Mouse (Mus musculus) macrophage (primary cell): ENCODE results near the gene Spp2. TPM values are rescaled to one million over a fixed set of nuclear protein-coding genes. Genes with fewer than 3 reads are reported as not detected.

Experiments
- H3K27ac ChIP-seq: fragments of 350-480 bp; formaldehyde crosslinking; 2 replicates; pipeline ENCODE4 v1.9.0; 2021
- H3K36me3 ChIP-seq: fragments of 350-480 bp; formaldehyde crosslinking; 2 replicates; pipeline ENCODE4 v1.9.0; 2021; ENCODE audit errors: inconsistent target
- H3K4me3 ChIP-seq: fragments of 350-480 bp; formaldehyde crosslinking; 2 replicates; pipeline ENCODE4 v1.9.0; 2021; ENCODE audit errors: inconsistent target
- H3K79me2 ChIP-seq: fragments of 350-480 bp; formaldehyde crosslinking; 2 replicates; pipeline ENCODE4 v1.9.0; 2021; ENCODE audit errors: inconsistent target
- WGBS: methylation state at CpG from one replicate; pipeline ENCODE4 v1.1.7; 2026; ENCODE audit warnings: inconsistent platforms; ENCODE audit not compliant: missing documents; 5-methylcytosine and 5-hydroxymethylcytosine counted together
- polyA plus RNA-seq: library from polyadenylated mRNA; stranded (reverse); fragments of 250-400 nt; gene quantifications from 3 replicates; pipeline ENCODE4 v1.2.4, GENCODE M21; 2018; ENCODE audit warnings: inconsistent platforms
- total RNA-seq, 78 experiments: library from RNA; depleted of rRNA; stranded (reverse); fragments of 250-400 nt; gene quantifications; 1 replicate in 9 of 78; 2 replicates in 24 of 78; 3 replicates in 43 of 78; 4 replicates in 2 of 78; pipeline ENCODE4 v1.2.4; 2018; ENCODE audit warnings: inconsistent platforms in 56 of 78

Gene Spp2
- not detected for total RNA-seq (2018; cell fraction: chromatin; rRNA removed)
- total RNA-seq (2018; cell fraction: cytosol; rRNA removed), result not detected
- not detected for total RNA-seq (2018; cell fraction: nucleus; rRNA removed)
- polyA plus RNA-seq, result not detected in 3 replicates

DNA sequence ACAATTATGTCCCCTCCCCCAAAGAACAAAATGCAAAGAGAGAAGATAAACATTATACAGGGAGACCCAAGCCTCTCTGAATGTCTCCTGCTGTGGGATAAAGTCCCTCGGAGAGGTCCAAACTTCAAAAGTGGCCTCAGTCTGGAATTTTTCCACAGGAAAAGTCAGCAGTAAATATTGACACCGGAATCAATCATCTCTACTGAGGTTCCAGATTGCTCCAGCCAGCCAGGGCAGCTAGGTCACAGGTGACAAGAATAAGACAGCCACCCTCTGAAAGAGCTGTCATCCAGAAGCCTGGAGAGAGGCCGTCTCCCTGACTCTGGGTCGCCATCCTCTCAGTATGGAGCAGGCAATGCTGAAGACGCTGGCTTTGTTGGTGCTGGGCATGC, at the start of gene Spp2:
Gene Spp2, plus strand, starts transcription at position 155 of the 392 bp plus-strand sequence.
- H3K27ac ChIP-seq, result no peak within 1 kb of the TSS
- H3K4me3 ChIP-seq, result no peak within 1 kb of the TSS
- WGBS, result 86% methylated on average over 5 of the region's 5 CpGs
- H3K36me3 ChIP-seq, result no peaks in the 10 kb centered on the region
- no peaks in the 10 kb centered on the region for H3K79me2 ChIP-seq

DNA sequence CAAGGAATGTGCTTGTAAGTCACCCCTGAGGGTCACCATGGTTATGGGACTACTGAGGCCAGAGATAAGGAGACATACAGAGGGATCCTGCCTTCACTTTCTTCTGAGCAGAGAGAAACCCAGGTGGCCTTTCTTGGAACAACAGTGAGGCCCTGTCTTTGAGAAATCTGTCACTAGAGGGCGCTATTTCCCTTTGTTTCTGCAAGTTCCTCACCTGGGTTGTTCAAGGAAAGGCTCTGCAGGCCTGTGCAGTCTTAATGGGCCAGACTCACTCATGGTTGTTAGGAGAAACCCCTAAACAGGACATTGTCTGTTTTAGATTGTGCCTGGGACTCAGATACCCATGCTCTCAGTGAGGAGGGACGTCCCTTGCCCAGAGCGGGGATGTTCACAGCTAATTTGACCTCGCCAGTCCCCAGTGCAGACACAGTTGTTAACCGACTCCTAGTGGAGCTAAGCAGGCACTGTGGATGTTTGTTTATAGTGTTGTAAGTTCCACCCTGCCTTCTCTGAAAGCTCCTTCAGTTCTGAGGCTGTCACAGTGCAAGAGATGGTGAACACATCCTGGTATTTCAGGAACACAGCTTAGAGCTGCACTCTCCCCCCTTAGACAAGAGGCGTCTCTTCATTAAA, 49.2 kb upstream of the Spp2 start:
- WGBS, result 77% methylated on average over 6 of the region's 6 CpGs
- Histone ChIP-seq H3K27ac (no peak overlapping the region), H3K4me3 (no peak overlapping the region), H3K36me3 (no peaks in the 10 kb centered on the region), H3K79me2 (no peaks in the 10 kb centered on the region)

DNA sequence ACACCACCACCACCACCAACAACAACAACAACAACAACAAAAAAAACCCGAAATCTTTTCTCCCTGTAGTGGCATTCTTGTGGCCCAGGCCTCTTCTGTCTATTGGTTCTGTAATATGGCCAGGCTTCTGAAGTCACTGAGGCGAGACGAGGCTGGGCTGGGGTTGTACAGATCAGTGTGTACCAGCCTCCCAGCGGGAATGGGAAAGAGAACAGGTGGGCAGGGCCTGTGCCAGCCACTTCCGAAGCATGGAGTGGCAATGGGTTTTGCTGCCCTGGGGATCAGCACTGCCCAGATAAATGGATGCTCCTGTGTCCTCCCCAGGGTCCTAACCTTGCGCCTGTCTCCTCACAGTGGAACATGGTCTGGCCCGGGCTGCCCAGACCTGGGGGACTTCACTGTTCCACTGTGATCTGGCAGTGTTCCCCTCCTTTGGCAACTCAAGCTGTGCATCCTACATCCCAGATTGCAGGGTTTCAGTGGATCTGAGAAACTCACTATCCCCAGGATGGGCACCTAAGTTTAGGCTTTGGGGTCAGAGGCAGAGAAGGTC, 48.6 kb upstream of the Spp2 start:
- no peaks in the 10 kb centered on the region for H3K36me3 ChIP-seq
- 90% methylated on average over 6 of the region's 7 CpGs for WGBS
- H3K79me2 ChIP-seq, result no peaks in the 10 kb centered on the region

DNA sequence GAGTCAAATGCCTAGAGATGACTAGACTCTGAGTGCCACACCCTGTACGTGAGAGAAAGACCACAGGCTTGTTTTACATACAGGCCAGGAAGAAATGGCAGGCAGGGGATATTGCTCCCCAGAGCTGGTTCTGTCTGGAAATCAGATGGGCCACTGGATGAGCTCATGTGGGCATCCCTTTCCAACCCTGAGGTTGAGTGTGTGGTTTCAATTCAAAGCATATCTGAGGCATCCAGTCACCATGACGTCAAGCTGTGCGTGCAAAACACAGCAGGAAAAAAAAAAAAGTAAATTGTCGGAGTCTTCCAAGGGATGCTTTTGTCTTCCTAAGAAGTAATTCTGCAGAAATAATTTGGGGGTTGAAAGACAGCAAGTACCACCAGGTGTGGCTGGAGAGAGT, 45.7 kb upstream of the Spp2 start:
- WGBS, result 96% methylated on average over 4 of the region's 4 CpGs
- Histone ChIP-seq H3K36me3 (no peaks in the 10 kb centered on the region), H3K79me2 (no peaks in the 10 kb centered on the region), H3K4me3 (no peak overlapping the region), H3K27ac (no peak overlapping the region)

More for the DNA sequence above, 48.6 kb upstream of the Spp2 start:
- Histone ChIP-seq H3K27ac (no peak overlapping the region), H3K4me3 (no peak overlapping the region)

DNA sequence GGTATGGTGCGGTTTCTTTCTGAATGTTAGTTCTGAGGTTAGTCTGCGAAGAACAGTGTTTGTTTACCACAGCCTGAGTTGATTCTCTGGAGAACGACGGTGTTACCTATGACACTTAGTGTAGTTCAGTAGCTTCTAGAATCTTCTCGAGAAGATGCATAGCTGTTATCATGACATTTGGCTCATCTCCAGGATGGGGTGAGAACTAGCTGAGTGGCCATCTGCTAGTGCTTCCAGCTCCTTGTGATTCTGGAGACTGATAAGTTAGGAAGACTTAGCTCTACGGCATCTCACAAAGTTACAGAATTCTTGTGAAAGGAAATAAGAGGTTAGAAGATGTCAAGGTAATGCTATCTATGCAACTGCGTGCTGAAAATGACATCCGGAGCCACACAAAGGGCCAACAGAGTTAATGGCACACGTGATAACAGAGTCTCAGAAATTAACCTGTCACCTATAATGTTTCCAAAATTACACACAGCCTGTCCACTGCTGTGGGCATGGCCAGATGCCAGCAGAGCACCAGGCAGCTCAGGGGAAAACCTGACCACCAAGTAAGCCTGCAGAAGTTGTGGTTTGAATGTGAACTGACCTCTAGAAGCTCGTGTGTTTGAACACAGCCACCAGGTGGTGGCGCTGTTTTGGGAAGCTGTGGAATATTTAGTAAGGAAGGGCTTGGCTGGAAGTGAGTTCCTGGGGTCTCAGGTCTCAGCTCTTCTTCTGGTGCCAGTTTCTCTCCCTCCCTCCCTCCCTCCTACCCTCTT, 39.7 kb upstream of the Spp2 start:
- H3K79me2 ChIP-seq, result no peaks in the 10 kb centered on the region
- no peaks in the 10 kb centered on the region for H3K36me3 ChIP-seq
- H3K27ac ChIP-seq, result no peak overlapping the region
- 73% methylated on average over 11 of the region's 11 CpGs for WGBS
- H3K4me3 ChIP-seq, result no peak overlapping the region

DNA sequence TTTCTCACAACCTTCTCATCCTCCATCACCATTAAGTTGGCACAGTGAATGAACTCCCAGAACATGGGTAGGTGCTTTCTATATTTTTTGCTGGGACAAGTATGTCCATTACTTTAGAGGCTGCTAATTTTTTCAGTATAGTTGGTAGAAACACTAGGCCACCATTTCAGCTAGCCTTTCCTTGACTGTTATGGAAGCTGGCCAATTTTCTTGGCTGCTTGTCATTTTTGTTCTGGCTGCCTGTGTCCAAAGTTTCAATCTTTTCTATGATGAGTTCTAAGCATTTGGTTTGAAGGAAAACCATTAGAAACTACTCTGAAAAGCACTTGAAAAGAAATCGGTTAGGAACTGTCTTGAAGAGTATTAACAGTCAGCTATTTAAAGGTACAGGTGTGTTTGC, 28.3 kb upstream of the Spp2 start:
- Histone ChIP-seq H3K79me2 (no peaks in the 10 kb centered on the region), H3K36me3 (no peaks in the 10 kb centered on the region), H3K4me3 (no peak overlapping the region), H3K27ac (no peak overlapping the region)
- 100% methylated on average over 1 of the region's 1 CpGs for WGBS

DNA sequence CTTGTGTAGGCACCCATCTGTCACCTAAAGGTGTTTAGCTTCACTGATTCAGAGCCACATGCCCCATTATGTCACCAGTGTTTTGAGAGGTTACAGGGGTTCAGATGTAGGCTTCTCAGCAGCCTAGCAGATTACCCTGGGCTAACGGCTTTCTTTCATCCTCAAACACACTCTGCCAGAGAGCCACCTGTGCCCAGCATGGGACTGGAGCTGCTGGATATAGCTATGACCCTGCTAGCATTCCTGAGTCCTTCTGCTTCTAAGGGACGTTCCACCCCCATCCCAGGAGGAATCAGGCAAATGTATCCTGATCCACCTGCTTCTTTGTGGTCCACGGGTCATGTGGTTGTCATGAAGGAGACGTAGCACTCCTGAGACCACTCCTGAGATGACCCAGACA, 15.1 kb upstream of the Spp2 start:
- Histone ChIP-seq H3K27ac (no peak overlapping the region), H3K79me2 (no peaks in the 10 kb centered on the region), H3K4me3 (no peak overlapping the region), H3K36me3 (no peaks in the 10 kb centered on the region)
- WGBS, result 85% methylated on average over 4 of the region's 4 CpGs

DNA sequence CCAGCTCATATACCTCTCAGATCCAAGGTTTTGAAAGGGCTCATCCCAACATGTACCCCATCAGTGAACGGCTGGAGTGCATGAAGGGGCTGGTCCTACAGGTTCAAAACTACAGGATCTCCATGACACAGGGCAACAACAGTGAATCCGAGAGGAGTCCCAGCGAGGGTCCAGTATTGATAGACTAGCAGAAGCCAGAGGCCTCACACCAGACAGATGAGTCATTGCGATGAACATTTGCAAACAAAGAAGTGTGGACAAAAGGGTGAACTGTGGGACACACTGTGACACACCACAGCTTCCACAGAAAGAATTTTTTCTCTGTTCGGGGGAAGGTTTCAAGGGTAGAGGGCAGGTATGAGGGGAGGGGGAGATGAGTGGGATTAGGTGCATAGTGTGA, 13.4 kb upstream of the Spp2 start:
- Histone ChIP-seq H3K79me2 (no peaks in the 10 kb centered on the region), H3K27ac (no peak overlapping the region), H3K36me3 (no peaks in the 10 kb centered on the region), H3K4me3 (no peak overlapping the region)
- 93% methylated on average over 5 of the region's 5 CpGs for WGBS

DNA sequence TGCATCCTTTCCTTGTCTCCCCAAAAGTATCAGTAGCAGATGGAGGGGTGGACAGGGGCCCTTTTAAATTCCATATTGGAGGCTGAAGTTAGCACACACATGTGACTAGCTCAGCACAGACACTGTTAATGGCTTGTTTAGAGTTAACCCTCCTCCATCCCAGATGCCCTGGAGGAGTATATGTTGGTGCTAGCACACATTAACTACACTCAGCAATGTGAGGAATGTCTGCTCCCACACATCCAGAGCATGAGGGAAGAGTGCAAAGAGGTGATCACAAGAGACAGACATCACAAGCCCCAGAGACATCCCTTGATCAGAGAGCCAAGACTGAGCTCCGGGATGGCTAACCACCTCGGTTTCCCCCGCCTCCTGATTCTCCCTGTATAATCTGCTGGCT, 3.4 kb upstream of the Spp2 start:
- no peaks in the 10 kb centered on the region for H3K36me3 ChIP-seq
- H3K27ac ChIP-seq, result no peak overlapping the region
- 91% methylated on average over 3 of the region's 3 CpGs for WGBS

DNA sequence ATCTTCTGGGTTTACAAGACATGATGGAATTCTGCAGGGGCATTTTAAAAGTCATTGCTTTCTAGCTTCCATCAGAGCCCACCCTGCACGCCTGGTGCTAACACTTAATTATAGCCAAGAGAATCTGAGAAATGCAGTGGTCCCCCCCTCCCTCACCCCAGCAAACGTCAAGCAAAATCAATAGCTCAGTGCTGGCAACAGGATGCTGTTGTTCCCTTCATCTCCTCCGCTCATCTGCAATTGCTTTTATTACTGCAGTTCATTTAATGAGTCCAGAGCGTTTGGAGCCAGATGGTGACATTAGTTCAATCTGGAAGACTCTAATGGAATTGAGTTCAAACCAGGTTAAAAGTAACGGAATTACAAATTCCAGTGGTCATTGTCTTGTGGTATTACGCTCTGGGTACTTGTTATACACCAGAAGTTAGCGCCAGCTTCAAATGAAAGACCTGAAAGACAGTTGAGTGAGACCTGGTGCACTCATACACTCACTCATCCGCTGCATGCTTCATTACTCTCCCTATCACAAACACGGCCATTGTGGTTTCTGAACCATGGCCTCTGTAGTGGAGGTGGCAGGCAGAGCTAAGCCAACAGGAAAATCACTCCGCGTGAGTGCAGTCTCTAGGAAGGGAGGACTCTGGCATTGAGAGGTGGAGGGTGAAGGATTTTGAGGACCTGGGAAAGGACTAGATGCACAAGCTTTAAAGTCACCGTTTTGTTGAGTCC, 519 bp upstream of the Spp2 start:
- Histone ChIP-seq H3K36me3 (no peaks in the 10 kb centered on the region), H3K4me3 (no peak overlapping the region), H3K27ac (no peak overlapping the region), H3K79me2 (no peaks in the 10 kb centered on the region)
- 78% methylated on average over 12 of the region's 12 CpGs for WGBS

More for the DNA sequence above, 3.4 kb upstream of the Spp2 start:
- no peaks in the 10 kb centered on the region for H3K79me2 ChIP-seq
- no peak overlapping the region for H3K4me3 ChIP-seq

DNA sequence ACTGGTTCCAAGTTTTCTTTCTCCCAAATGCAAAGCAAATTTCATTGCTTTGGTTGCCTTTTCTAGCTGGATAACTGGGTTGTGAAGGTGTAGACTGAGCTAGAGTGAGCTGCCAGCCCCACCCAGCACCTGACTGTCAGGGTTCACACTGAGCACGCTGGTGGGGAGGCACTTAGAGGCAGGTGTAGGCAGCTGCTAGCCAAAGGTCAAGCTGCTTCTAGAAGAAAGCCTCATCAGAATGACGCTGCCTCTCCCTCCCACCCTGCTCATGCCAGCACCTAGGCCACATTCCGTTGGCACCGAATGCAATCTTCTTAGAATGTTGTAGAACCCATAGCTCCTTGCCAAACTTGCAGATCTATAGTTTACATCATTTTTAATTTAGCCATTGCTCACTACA, 1.6 kb downstream of the Spp2 start:
- Histone ChIP-seq H3K36me3 (no peaks in the 10 kb centered on the region), H3K27ac (no peak overlapping the region), H3K79me2 (no peaks in the 10 kb centered on the region), H3K4me3 (no peak overlapping the region)
- 94% methylated on average over 4 of the region's 4 CpGs for WGBS

DNA sequence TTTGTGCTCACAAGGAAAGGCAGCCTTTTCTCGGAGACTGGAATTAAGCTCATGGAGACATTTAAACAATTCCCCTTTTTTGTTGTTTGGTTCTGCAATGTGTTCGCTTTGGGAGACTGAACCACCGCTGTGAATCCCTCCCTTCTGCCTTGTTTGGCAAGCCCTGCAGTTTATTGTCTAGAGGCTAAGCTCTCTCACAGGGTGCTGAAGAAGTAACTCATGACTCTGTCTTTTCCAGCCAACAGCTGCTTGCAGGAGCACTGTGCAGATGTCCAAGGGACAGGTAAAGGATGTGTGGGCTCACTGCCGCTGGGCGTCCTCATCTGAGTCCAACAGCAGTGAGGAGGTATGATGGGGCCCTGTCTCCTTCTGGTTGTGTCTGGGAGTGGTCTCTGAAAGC, 5.3 kb downstream of the Spp2 start:
- 93% methylated on average over 5 of the region's 5 CpGs for WGBS
- Histone ChIP-seq H3K79me2 (no peaks in the 10 kb centered on the region), H3K36me3 (no peaks in the 10 kb centered on the region), H3K27ac (no peak overlapping the region), H3K4me3 (no peak overlapping the region)

DNA sequence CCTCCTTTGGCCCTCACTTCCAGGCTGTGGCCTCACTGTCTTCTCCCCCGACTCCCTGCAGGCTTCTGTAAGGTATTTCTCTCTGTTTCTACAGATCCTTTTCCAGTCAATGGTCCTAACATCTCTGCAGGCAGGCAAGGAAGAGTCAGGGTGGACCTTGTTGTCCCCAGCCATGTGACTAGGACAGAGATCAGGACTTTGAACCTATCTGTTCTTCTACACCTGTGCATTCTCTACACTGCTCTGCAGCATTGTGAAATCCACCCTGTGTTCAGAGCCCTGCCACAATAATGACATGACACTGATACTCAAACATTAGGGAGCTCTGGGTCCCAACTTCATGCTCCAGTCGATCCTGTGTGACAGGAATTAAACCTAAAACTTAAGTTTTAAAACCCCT, 12.2 kb downstream of the Spp2 start:
- Histone ChIP-seq H3K27ac (no peak overlapping the region), H3K4me3 (no peak overlapping the region), H3K36me3 (no peaks in the 10 kb centered on the region), H3K79me2 (no peaks in the 10 kb centered on the region)
- 85% methylated on average over 2 of the region's 2 CpGs for WGBS

DNA sequence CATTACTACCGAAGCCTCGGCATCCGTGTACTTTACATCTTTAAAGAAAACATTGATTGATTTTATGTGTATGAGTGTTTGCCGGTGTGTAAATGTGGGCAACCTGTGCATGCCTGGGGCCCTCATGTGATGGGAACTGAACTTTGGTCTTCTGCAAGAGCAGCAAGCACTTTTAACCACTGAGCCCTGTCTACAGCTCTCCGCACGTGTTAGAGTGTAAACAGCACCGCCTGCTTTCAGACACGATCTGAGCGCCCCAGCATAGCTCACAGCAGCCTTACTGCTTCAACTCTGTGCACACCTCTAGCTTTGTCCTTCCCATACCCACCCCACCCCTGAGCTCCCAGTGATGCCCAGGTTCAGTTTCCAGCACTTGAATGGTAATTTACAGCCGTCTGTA, 15.3 kb downstream of the Spp2 start:
- H3K36me3 ChIP-seq, result no peaks in the 10 kb centered on the region
- no peaks in the 10 kb centered on the region for H3K79me2 ChIP-seq
- H3K27ac ChIP-seq, result no peak overlapping the region
- no peak overlapping the region for H3K4me3 ChIP-seq
- WGBS, result 88% methylated on average over 10 of the region's 10 CpGs
